Mouse (Mus musculus): Measurements from ENCODE around the gene Mras. TPM values are rescaled to one million over a fixed set of nuclear protein-coding genes. Genes with fewer than 3 reads are reported as not detected.

Mras gene
- polyA plus RNA-seq, 1 experiment = 6.0 TPM

GRCm38 (mm10) chr9:99431346-99431745 is 5.8 kb downstream of the Mras start:
- TF ChIP-seq CTCF (IDR thresholded peaks at IDR 0.05; ENCODE audit: low read depth, low read length) = no peak
- Histone ChIP-seq H3K4me3 (ENCODE audit: low read depth, low read length) (no peak overlapping the region), H3K4me1 (ENCODE audit: control insufficient read depth, insufficient read depth, low read length) (no peaks in the 10 kb centered on the region), H3K9ac (ENCODE audit: low read depth, poor library complexity, severe bottlenecking) (no peak overlapping the region), H3K9me3 (replicated peaks; ENCODE audit: control insufficient read depth, insufficient read depth, low read length, poor library complexity, severe bottlenecking) (no peaks in the 10 kb centered on the region), H3K27ac (ENCODE audit: insufficient read depth, low read length) (no peak overlapping the region), H3K27me3 (ENCODE audit: control insufficient read depth, insufficient read depth, low read length, poor library complexity, severe bottlenecking) (no peaks in the 10 kb centered on the region), H3K36me3 (ENCODE audit: control insufficient read depth, insufficient read depth, low read length, poor library complexity, severe bottlenecking) (no peaks in the 10 kb centered on the region)

GRCm38 (mm10) chr9:99430806-99431205 is 6.4 kb downstream of the Mras start:
- H3K4me3 ChIP-seq (ENCODE audit: low read depth, low read length) = no peak overlapping the region
- TF ChIP-seq EP300 (IDR thresholded peaks at IDR 0.05; ENCODE audit: insufficient read depth, low read depth, low read length) (no peak), POLR2A (IDR thresholded peaks at IDR 0.05; ENCODE audit: insufficient read depth, low read length) (no peak), CTCF (IDR thresholded peaks at IDR 0.05; ENCODE audit: low read depth, low read length) (no peak)

GRCm38 (mm10) chr9:99429845-99430244 is 7.3 kb downstream of the Mras start:
- Histone ChIP-seq H3K4me1 (ENCODE audit: control insufficient read depth, insufficient read depth, low read length) (peaks cover 2% of the 10 kb centered on the region), H3K27ac (ENCODE audit: insufficient read depth, low read length) (no peak overlapping the region), H3K36me3 (ENCODE audit: control insufficient read depth, insufficient read depth, low read length, poor library complexity, severe bottlenecking) (no peaks in the 10 kb centered on the region), H3K27me3 (ENCODE audit: control insufficient read depth, insufficient read depth, low read length, poor library complexity, severe bottlenecking) (no peaks in the 10 kb centered on the region), H3K4me3 (ENCODE audit: low read depth, low read length) (no peak overlapping the region), H3K9ac (ENCODE audit: low read depth, poor library complexity, severe bottlenecking) (no peak overlapping the region), H3K9me3 (replicated peaks; ENCODE audit: control insufficient read depth, insufficient read depth, low read length, poor library complexity, severe bottlenecking) (no peaks in the 10 kb centered on the region)
- TF ChIP-seq EP300 (IDR thresholded peaks at IDR 0.05; ENCODE audit: insufficient read depth, low read depth, low read length) (no peak), POLR2A (IDR thresholded peaks at IDR 0.05; ENCODE audit: insufficient read depth, low read length) (no peak), CTCF (IDR thresholded peaks at IDR 0.05; ENCODE audit: low read depth, low read length) (no peak)

More at GRCm38 (mm10) chr9:99430806-99431205, 6.4 kb downstream of the Mras start:
- Histone ChIP-seq H3K4me1 (ENCODE audit: control insufficient read depth, insufficient read depth, low read length) (no peaks in the 10 kb centered on the region), H3K27me3 (ENCODE audit: control insufficient read depth, insufficient read depth, low read length, poor library complexity, severe bottlenecking) (no peaks in the 10 kb centered on the region), H3K9ac (ENCODE audit: low read depth, poor library complexity, severe bottlenecking) (no peak overlapping the region), H3K36me3 (ENCODE audit: control insufficient read depth, insufficient read depth, low read length, poor library complexity, severe bottlenecking) (no peaks in the 10 kb centered on the region), H3K27ac (ENCODE audit: insufficient read depth, low read length) (no peak overlapping the region), H3K9me3 (replicated peaks; ENCODE audit: control insufficient read depth, insufficient read depth, low read length, poor library complexity, severe bottlenecking) (no peaks in the 10 kb centered on the region)

GRCm38 (mm10) chr9:99428601-99429331 is 8.4 kb downstream of the Mras start:
- Histone ChIP-seq H3K36me3 (ENCODE audit: control insufficient read depth, insufficient read depth, low read length, poor library complexity, severe bottlenecking) (no peaks in the 10 kb centered on the region), H3K27ac (ENCODE audit: insufficient read depth, low read length) (peak overlapping the region; percentile 9; the same call in 1 of the 2 replicates), H3K9me3 (replicated peaks; ENCODE audit: control insufficient read depth, insufficient read depth, low read length, poor library complexity, severe bottlenecking) (no peaks in the 10 kb centered on the region), H3K4me1 (ENCODE audit: control insufficient read depth, insufficient read depth, low read length) (peaks cover 3% of the 10 kb centered on the region), H3K27me3 (ENCODE audit: control insufficient read depth, insufficient read depth, low read length, poor library complexity, severe bottlenecking) (no peaks in the 10 kb centered on the region), H3K9ac (ENCODE audit: low read depth, poor library complexity, severe bottlenecking) (no peak overlapping the region), H3K4me3 (ENCODE audit: low read depth, low read length) (no peak overlapping the region)
- TF ChIP-seq CTCF (IDR thresholded peaks at IDR 0.05; ENCODE audit: low read depth, low read length) = no peak

- Histone ChIP-seq H3K9ac (ENCODE audit: low read depth, poor library complexity, severe bottlenecking) (peak overlapping the region; percentile 34), H3K4me3 (ENCODE audit: low read depth, low read length) (no peak overlapping the region), H3K9me3 (replicated peaks; ENCODE audit: control insufficient read depth, insufficient read depth, low read length, poor library complexity, severe bottlenecking) (no peaks in the 10 kb centered on the region), H3K36me3 (ENCODE audit: control insufficient read depth, insufficient read depth, low read length, poor library complexity, severe bottlenecking) (no peaks in the 10 kb centered on the region), H3K27me3 (ENCODE audit: control insufficient read depth, insufficient read depth, low read length, poor library complexity, severe bottlenecking) (no peaks in the 10 kb centered on the region), H3K4me1 (ENCODE audit: control insufficient read depth, insufficient read depth, low read length) (peaks cover 6% of the 10 kb centered on the region), H3K27ac (ENCODE audit: insufficient read depth, low read length) (peak overlapping the region; percentile 57)
- TF ChIP-seq EP300 (IDR thresholded peaks at IDR 0.05; ENCODE audit: insufficient read depth, low read depth, low read length) = no peak
- TF ChIP-seq POLR2A (IDR thresholded peaks at IDR 0.05; ENCODE audit: insufficient read depth, low read length) = no peak
- TF ChIP-seq CTCF (IDR thresholded peaks at IDR 0.05; ENCODE audit: low read depth, low read length) = no peak
Measured at GRCm38 (mm10) chr9:99425262-99425661, 11.9 kb downstream of the Mras start.

- Histone ChIP-seq H3K27me3 (ENCODE audit: control insufficient read depth, insufficient read depth, low read length, poor library complexity, severe bottlenecking) (no peaks in the 10 kb centered on the region), H3K4me1 (ENCODE audit: control insufficient read depth, insufficient read depth, low read length) (peaks cover 8% of the 10 kb centered on the region), H3K9ac (ENCODE audit: low read depth, poor library complexity, severe bottlenecking) (peak overlapping the region; percentile 34), H3K36me3 (ENCODE audit: control insufficient read depth, insufficient read depth, low read length, poor library complexity, severe bottlenecking) (no peaks in the 10 kb centered on the region), H3K27ac (ENCODE audit: insufficient read depth, low read length) (peak overlapping the region; percentile 57), H3K4me3 (ENCODE audit: low read depth, low read length) (no peak overlapping the region), H3K9me3 (replicated peaks; ENCODE audit: control insufficient read depth, insufficient read depth, low read length, poor library complexity, severe bottlenecking) (no peaks in the 10 kb centered on the region)
- no peak for TF ChIP-seq POLR2A (IDR thresholded peaks at IDR 0.05; ENCODE audit: insufficient read depth, low read length)
- no peak for TF ChIP-seq CTCF (IDR thresholded peaks at IDR 0.05; ENCODE audit: low read depth, low read length)
- no peak for TF ChIP-seq EP300 (IDR thresholded peaks at IDR 0.05; ENCODE audit: insufficient read depth, low read depth, low read length)
Measured at GRCm38 (mm10) chr9:99424574-99424863, 12.7 kb downstream of the Mras start.

All from ES-Bruce4 (cell line).